Mouse (Mus musculus) CH12F3 (cell line): ENCODE data around the gene Yif1b.
"Not testable (repeated sequence)": the region's sequence is repeated elsewhere in the genome, so short reads cannot be mapped to it uniquely, and the experiment has no call there.

Experiments used
- in situ Hi-C: fragments of 300-500 bp; cut with MboI; formaldehyde crosslinking; loops from 2 replicates; pipeline ENCODE4 v1.14.3; 2020; ENCODE audit warnings: low sequenced_read_pairs

The Yif1b gene

DNA sequence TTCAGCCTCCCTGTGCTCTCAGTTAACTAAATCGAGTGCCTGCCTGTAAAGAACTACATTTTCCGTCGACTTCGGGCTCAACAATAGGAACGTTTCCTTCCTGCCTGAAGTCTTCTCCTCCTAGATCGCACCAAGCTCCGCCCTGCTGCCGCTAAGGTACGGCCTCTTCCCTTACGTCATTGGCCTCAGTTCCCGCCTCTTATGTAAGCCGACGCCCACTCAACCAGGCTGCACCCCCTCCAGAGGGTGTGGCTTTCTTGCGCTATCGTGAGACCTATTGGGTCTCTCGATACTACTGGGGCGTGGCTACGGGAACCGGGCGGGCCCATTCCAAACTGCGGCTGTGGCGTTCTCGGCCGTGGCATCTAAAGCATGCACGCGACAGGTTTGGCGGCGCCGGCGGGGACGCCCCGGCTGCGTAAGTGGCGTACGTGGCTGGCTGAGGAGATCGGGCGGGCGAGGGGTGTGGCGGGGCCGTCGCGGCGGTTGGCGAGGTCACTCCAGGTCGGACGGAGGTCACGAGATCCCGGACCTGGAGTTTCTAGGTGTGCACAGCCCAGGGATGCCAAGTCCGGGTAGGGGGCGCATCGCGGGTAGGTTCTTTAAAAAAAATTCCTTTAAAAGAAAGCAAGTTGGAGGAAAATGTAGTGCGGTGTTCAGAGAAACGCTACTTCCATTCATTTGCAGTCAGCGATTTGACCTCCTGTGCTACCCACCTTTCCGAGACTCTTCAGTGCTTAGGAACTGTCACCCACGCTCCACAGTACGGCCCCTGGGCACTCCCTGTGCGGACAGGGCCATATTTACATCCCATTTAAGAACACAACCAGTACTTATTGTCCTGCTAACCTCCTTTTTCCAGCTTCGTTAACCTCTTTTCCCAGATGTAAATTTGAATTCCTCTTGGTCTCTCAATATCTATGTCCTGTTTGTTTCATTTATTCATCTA lies at the start of gene Yif1b:
TSS of gene Yif1b (plus strand) at position 311 of the 949 bp plus-strand sequence.
- in situ Hi-C loops = no loop called here

DNA sequence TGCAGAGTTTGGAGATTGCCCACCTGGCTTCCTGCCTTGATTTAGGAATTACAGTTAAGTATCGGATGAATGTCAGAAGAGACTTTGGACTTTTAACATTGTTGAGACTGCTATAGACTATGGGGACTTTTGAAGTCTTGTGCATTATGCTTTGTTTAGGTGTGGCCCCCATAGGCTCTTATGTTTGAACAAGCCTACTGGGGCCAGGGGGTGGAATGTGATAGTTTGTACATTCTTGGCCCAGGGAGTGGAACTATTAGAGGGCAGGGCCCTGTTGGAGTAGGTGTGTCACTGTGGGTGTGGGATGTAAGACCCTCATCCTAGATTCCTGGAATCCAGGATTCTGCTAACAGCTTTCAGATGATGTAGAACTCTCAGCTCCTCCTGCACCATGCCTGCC lies 43.9 kb upstream of the Yif1b start:
- in situ Hi-C loops = not testable (repeated sequence)

DNA sequence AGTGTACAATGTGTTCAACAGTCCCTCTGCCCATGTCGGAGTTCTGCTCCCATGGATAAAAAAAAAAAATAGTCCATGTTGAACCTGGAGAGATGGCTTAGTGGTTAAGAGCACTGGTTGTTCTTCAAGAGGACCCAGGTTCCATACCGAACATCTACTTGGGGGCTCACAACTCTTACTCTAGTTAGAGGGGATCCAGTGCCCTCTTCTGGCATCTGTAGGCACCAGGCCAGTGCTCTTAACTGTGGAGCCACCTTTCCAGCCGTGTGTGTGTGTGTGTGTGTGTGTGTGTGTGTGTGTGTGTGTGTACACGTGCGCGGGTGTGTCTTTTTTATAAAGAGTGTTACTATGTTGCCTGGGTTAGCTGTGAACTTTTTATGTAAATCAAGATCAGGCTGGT lies 35.6 kb upstream of the Yif1b start:
- in situ Hi-C loops = no loop called here

DNA sequence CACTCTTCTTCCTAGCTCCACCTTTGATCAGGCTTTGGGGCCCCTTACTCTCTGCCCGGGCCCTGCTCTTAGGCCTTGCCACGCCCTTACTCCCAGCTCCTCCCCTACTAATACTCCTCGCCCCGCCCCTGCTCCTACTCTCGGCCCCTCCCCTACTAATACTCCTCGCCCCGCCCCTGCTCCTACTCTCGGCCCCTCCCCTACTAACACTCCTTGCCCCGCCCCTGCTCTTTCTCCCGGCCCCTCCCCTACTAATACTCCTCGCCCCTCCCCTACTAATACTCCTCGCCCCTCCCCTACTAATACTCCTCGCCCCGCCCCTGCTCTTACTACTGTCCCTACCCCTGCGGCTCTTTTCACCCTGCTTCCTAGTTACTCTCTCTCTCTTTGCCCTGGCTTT lies 27.1 kb upstream of the Yif1b start:
- in situ Hi-C loops = not testable (repeated sequence)

DNA sequence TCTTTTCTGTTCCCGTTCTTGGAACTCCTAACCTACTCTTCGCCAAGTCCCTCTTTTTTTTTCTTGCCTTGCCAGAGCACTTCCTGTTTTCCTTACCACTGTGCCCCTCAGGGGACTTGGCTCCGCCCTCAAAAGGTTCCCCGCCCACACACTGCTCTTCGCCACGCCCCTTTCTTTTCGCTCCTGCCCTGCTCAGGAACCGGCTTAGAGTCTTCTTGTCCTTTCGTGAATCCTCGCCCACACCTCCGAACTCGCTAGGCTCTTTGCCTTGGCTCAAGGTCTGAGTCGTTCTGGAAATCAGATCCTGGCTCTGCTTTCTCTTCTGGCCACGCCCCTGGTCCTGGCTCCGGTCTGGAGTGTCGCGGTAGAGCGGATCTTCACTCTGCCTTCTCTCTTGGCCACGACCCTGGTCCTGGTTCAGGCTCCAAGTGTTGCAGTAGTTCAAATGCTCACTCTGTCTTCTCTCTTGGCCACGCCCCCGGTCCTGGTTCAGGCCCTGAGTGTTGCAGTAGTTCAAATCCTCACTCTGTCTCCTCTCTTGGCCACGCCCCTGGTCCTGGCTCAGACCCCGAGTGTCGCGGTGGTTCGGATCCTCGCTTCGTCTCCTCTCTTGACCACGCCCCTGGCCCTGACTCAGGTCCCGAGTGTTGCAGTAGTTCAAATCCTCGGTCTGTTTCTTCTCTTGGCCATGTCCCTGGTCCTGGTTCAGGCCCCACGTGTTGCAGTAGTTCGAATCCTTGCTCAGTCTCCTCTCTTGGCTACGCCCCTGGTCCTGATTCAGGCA lies 26.5 kb upstream of the Yif1b start:
- in situ Hi-C loops = no loop called here

DNA sequence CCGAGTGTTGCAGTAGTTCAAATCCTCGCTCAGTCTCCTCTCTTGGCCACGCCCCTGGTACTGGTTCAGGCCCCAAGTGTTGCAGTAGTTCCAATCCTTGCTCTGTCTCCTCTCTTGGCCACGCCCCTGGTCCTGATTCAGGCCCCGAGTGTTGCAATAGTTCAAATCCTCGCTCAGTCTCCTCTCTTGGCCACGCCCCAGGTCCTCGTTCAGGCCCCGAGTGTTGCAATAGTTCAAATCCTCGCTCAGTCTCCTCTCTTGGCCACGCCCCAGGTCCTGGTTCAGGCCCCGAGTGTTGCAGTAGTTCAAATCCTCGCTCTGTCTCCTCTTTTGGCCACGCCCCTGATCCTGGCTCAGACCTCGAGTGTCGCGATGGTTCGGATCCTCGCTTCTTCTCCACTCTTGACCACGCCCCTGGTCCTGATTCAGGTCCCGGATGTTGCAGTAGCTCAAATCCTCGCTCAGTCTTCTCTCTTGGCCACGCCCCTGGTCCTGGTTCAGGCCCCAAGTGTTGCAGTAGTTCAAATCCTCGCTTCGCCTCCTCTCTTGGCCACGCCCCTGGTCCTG lies 25.8 kb upstream of the Yif1b start:
- in situ Hi-C loops = no loop called here

DNA sequence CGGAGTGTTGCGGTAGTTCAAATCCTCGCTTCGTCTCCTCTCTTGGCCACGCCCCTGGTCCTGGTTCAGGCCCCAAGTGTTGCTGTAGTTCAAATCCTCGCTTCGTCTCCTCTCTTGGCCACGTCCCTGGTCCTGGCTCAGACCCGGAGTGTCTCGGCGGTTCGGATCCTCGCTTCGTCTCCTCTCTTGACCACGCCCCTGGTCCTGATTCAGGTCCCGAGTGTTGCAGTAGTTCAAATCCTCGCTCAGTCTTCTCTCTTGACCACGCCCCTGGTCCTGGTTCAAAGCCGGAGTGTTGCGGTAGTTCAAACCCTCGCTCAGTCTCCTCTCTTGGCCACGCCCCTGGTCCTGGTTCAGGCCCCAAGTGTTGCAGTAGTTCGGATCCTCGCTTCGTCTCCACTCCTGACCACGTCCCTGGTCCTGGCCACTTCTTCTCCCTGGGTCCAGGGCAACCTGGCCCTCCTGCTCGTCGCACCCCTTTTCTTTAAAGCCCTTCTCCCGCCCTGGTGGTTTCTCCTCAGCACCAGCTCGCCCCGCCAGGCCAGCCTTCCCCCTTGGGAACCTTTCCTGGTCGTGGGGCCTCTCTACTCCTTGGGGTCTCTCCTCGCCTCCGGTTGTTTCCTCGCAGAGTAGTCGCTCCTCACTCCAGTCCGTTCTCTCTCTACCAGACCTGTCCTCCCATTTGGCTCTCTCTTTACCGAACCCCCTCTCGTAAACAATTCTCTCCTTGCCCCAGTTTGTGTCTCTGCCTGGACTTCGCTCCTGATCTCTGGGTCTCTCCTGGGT lies 25.2 kb upstream of the Yif1b start:
- in situ Hi-C loops = not testable (repeated sequence)

DNA sequence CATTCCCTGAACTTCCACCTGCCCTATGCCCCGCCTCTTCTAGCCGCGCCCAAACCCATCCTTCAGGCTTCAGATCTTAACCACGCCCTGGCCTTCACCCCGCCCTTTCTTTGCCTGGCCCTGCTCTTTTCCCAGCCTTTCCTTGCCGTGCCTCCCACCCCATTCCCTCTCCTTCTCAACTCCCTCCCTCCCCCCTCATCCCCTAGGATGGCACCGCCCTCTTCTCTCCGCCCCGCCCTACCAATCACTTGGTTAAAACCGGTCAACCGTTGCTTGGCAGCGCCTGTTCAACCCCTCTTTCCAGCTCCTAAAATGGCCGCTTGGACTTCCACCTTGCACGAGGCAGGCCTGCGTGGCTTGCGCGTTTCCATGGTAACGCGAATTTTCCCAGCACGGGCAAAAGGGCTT lies 24.4 kb upstream of the Yif1b start, which contains the start of gene Catsperg1:
TSS of gene Catsperg1 (minus strand) at position 361 of the 408 bp plus-strand sequence.
- in situ Hi-C loops = no loop called here

DNA sequence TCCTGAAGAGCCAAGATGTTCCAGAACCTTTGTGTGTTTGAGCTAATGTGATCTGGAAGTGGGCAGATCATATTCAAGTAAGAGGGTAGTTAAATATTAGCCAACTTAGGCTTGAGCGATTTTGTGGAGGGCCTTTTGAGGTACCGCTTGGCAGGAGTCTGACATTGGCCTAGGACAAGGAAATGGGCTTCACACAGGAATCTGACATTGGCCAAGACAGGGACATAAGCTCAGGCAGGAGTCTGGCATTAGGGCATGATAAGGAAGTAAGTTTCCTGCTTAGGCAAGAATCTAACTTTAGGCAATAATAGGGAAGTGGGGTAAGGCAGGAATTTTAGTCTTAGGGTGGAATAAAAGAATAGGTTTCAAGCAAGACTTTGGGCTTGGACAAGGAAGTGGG lies 23.9 kb upstream of the Yif1b start:
- in situ Hi-C loops = no loop called here

DNA sequence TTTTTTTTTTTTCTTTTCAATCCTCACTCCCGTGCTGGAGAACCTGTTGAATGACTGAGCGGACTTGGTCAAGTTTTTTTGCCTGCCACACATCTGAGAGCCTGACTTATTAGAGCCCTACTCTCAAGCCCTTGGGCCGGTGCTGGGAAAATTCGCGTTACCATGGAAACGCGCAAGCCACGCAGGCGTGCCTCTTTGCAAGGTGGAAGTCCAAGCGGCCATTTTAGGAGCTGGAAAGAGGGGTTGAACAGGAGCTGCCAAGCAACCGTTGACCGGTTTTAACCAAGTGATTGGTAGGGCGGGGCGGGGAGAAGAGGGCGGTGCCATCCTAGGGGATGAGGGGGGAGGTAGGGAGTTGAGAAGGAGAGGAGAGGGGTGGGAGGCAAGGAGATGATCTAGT lies 23.3 kb upstream of the Yif1b start:
- in situ Hi-C loops = no loop called here

DNA sequence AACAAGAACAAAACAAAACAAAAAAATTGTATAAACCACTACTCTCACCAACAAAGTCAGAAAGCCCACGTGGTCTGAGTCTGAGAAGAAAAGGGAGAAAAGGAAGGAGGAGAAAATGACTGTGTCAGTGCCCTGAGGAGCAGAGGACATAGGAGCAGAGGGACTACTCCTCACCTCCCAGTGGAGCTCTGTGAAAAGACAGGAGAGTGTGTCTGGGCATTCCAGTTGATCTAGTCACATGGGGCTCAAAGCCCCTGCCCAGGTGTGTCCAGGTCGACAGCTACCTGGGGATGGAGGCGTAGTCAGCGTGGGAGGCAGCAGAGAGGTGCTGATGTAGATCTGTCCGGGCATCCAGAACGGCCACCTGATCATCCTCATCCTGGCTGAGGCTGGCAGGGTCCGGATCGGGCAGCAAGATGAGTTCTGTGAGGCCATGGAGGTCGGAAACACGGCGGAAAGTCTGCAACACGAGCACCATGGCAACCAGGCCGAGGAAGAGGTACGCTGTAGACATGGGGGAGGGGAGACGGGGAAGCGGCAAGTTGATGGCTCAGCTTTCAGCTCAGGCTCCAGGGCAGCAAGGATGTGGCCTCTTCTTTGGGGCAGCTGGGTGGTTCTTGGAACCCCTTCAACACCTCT lies 13.3 kb upstream of the Yif1b start:
- in situ Hi-C loops = no loop called here

DNA sequence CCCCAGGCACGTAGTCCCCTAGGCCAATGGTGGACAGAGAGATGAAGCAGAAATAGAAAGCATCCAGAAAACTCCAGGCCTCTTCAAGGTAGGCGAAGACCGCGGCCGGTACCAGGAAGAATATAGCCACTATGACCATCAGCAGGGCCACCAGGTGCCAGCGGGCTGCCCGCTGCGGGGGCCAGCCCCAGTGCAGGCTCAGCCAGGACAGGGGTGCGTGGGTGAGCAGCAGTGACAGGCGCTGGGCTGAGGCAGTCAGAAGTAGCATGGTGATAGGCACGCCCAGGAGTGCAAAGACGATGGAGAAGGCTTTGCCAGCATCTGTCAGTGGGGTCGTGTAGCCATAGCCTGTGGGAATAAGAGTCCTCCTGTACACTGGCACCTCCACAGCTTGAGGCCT lies 12.6 kb upstream of the Yif1b start:
- in situ Hi-C loops = no loop called here

DNA sequence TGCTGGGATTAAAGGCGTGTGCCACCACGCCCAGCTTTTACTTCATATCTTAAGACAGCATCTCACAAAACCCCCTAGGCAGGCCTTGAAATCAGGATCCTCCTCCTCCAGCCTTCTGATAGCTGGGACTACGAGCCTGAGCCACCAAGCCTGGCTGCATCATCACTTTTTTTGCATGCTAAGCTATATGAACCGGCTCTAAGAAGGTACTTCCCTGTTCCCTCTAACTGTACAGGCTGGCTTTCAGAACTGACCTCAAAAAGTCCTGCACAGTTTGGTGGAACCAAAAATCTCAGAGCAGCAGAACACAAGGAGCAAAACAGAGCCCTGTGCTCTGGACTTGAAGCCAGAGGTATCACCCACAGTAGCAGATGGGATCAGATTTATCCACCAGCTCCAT lies 9.9 kb upstream of the Yif1b start:
- in situ Hi-C loops = no loop called here

DNA sequence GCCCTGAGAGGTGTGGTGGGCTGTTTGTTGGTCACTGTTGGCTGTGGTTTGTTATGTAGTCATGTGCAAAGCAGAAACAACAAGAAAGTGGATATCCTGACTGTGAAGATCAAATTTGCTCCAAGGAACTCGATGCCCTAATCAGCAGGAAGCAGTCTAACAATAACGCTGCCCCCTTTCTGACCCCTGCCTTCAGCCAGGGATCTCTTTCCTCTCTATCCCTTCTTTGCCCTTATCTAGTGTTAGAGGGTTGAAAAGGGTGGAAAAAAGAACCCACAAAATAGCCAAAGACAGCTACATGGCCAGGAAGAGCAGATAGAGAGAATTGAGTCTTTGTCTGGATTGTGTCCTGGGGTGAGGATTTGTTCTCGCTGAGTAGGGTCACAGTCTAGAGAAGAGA lies 7.6 kb upstream of the Yif1b start:
- in situ Hi-C loops = no loop called here

DNA sequence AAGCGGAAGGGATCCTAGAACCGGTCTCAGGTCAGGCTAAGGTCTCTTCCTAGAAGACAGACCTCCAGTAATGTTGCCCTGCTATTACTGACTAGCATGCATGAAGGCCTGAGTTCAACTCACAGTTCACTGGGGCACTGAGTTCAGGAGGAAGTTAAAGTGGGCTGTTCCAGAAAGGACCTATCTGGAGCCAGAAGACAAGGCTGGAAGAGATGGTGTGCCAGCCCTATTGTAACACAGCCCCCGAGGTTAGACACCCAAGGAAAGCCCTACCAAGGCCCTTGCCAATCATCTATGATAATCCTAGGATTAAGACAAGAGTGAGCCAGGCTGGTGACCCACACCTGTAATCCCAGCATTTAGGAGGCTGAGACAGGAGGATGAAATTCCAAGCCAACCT lies 6.6 kb upstream of the Yif1b start:
- in situ Hi-C loops = no loop called here

DNA sequence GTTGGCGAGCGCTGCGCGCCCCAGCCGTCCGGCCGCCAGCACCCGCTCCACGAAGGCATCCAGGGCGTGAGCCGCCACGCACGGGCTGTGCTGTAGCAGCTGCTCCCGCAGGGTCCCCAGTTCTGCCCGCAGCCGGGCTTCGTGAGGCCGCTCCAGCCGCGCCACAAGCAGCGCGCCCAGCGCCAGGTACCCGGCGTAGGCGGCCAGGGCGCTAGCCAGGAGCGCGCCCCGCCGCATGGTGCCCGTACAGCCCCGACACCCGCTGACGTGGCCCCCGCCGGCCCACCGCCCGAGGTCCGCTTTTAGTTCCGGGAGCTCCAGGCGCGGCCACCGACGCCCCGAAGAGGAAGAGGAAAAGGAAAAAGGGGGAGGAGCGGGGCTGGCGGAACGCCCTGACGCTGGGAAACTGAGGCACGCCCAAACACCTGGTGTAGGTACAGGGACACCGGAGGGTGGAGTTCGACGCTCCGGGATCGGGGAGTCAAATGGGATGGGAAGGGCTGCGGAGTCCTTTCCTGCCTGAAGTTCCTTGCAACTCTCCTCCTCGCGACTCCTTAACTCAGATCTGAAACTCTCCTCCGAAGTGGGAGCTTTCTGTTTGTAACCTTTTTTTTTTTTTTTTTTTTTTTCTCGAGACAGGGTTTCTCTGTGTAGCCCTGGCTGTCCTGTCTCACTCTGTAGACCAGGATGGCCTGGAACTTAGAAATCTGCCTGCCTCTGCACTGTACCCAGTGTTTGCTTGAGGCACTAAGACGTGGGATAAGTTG lies 5.7 kb upstream of the Yif1b start, which contains the start of gene Kcnk6:
TSS of gene Kcnk6 (minus strand) at position 269 of the 767 bp plus-strand sequence.
- in situ Hi-C loops = no loop called here

DNA sequence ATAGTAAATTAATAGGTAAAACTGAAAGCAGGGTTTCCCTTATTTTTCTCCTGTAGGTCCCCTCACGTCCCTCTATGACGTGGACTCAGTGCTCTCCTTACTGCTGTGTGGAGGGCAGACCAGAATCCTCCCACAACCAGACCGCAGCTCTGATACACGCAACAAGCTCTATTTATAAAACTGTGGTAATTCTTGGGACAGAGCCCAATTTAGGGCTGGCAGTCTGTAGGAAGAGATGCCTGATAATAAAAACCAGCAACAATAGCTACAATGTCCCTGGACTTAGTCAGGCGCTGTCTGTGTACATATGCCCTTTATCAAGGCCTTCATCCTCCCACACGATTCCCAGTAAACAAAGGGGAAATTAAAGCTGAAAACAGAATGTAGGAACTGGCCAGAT lies 4.4 kb upstream of the Yif1b start:
- in situ Hi-C loops = no loop called here

DNA sequence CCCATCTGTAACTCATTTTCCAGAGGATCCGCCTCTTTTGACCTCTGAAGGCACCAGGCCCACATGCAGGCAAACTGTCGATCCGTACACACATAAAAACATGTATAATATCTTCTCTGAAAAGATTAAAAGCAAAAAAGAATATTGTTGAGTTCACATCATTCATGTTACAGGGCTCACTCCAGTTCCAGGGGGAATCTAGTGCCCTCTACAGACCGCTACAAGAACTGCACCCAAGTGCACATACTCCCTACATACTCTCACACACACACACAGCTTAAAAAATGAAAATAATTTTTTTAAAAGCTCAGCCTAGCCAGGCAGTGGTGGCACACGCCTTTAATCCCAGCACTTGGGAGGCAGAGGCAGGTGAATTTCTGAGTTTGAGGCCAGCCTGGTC lies 3.5 kb upstream of the Yif1b start:
- in situ Hi-C loops = no loop called here

DNA sequence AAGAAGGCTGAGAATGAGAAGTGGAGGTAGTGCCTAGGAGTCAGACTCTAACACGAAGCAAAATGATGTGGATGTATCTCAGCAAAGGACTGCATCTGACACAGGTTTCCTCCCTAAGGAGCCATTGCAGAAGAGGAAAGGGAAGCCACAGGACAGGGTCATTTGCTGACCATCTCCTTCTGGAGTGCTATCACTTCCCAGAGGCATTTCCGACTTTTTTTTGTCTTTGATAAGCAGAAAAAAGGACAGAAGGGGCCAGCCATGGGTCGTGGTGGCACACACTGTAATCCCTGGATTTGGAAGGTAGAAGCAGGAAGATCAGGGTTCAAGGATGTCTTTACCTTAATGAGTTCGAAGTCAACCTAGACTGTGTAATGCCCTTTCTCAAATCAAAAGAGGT lies 1.5 kb upstream of the Yif1b start:
- in situ Hi-C loops = no loop called here
